Mouse (Mus musculus) lung, adult 2 months (tissue): ENCODE data around the gene Cebpa.

ENCODE experiments used
- CTCF ChIP-seq: fragments of 200-500 bp; IDR thresholded peaks from 2 replicates; pipeline ENCODE4 v1.5.1; 2011; ENCODE audit warnings: mild to moderate bottlenecking, low read length, control low read depth; ENCODE audit not compliant: insufficient read depth
- POLR2A ChIP-seq: fragments of 200-500 bp; IDR thresholded peaks from 2 replicates; pipeline ENCODE4 v1.6.1; 2011; ENCODE audit warnings: low read depth, mild to moderate bottlenecking, control low read depth, low read length, borderline replicate concordance; ENCODE audit errors: extremely low read depth

- TF ChIP-seq CTCF (no peak), POLR2A (no peak)
Observed at GRCm38 (mm10) chr7:35150860-35151259, 31.8 kb downstream of the Cebpa start.
